Mouse (Mus musculus) lung, postnatal 0 days (tissue): ENCODE results near the gene Fgfr3. TPM values are rescaled to one million over a fixed set of nuclear protein-coding genes. Genes with fewer than 3 reads are reported as not detected.

Experiments used
- ATAC-seq: fragments of 200-750 bp; cut with Nextera tagmentation; 2 replicates; pipeline ENCODE4 v1.8.0; 2017; ENCODE audit warnings: moderate library complexity
- DNase-seq: peaks from one replicate; pipeline ENCODE4 v3.0.0-alpha.2; 2016; ENCODE audit warnings: low spot score
- H3K27ac ChIP-seq: fragments of 300-500 bp; sonication (generic); 2 replicates; pipeline ENCODE4 v1.5.1; 2014; ENCODE audit warnings: antibody characterized with exemption, mild to moderate bottlenecking, low read length, mixed read lengths
- H3K27me3 ChIP-seq: fragments of 300-500 bp; sonication (generic); replicated peaks from 2 replicates; pipeline ENCODE4 v1.6.1; 2014; ENCODE audit warnings: low read length, mixed read lengths; ENCODE audit not compliant: insufficient read depth
- H3K36me3 ChIP-seq: fragments of 300-500 bp; sonication (generic); 2 replicates; pipeline ENCODE4 v1.6.1; 2014; ENCODE audit warnings: low read length, mixed read lengths; ENCODE audit not compliant: insufficient read depth
- H3K4me1 ChIP-seq: fragments of 300-500 bp; sonication (generic); 2 replicates; pipeline ENCODE4 v1.6.1; 2014; ENCODE audit warnings: antibody characterized with exemption, low read depth, low read length, mixed read lengths; ENCODE audit not compliant: insufficient read depth
- H3K4me2 ChIP-seq: fragments of 300-500 bp; sonication (generic); replicated peaks from 2 replicates; pipeline ENCODE4 v1.6.1; 2014; ENCODE audit warnings: low read depth, mild to moderate bottlenecking, low read length, moderate library complexity, mixed read lengths
- H3K4me3 ChIP-seq: fragments of 300-500 bp; sonication (generic); 2 replicates; pipeline ENCODE4 v1.5.1; 2014; ENCODE audit warnings: low read depth, low read length
- H3K9ac ChIP-seq: fragments of 300-500 bp; sonication (generic); replicated peaks from 2 replicates; pipeline ENCODE4 v1.6.1; 2014; ENCODE audit warnings: low read depth, mild to moderate bottlenecking
- H3K9me3 ChIP-seq: fragments of 300-500 bp; sonication (generic); 2 replicates; pipeline ENCODE4 v1.6.1; 2016; ENCODE audit warnings: low read length, mixed read lengths
- CTCF ChIP-seq: IDR thresholded peaks from 2 replicates; pipeline ENCODE4 v1.5.1; 2016; ENCODE audit warnings: antibody characterized with exemption, mild to moderate bottlenecking
- EP300 ChIP-seq: IDR thresholded peaks from 2 replicates; pipeline ENCODE4 v1.6.1; 2016; ENCODE audit warnings: antibody characterized with exemption, mild to moderate bottlenecking, control low read depth
- WGBS: fragments of 180-500 bp; shearing (Covaris S2); extraction: QIAGEN DNeasy Blood & Tissue Kit; methylation state at CpG from one replicate; pipeline ENCODE4 v1.1.7; 2014; 5-methylcytosine and 5-hydroxymethylcytosine counted together
- polyA plus RNA-seq: library from polyadenylated mRNA; unstranded; fragments of >200 nt; fragmentation: Nextera tagmentation; extraction: Ambion mirVana; gene quantifications from 2 replicates; pipeline ENCODE4 v1.2.1, GENCODE M21; 2015

The Fgfr3 gene
- polyA plus RNA-seq, 1 experiment from 2014 or later, result 67.9 TPM

GRCm38 (mm10) chr5:33722266-33723018 is 968 bp downstream of the Fgfr3 start:
- H3K4me3 ChIP-seq, result peak overlapping the region; percentile 90
- H3K27me3 ChIP-seq, result no peaks in the 10 kb centered on the region
- H3K9ac ChIP-seq, result peak overlapping the region; percentile 80
- H3K9me3 ChIP-seq, result no peaks in the 10 kb centered on the region
- ATAC-seq, result no peak; the same call in 1 of the 2 replicates
- H3K4me2 ChIP-seq, result peak overlapping the region; percentile 83
- H3K4me1 ChIP-seq, result peaks cover 9% of the 10 kb centered on the region; the same call in 1 of the 2 replicates
- no peak for DNase-seq
- no peaks in the 10 kb centered on the region for H3K36me3 ChIP-seq
- peak overlapping the region; percentile 88 for H3K27ac ChIP-seq
- TF ChIP-seq CTCF, result no peak; the same call in 1 of the 2 replicates
- TF ChIP-seq EP300, result no peak
- under 1% methylated on average over 42 of the region's 53 CpGs for WGBS

GRCm38 (mm10) chr5:33723019-33723640 is 1.7 kb downstream of the Fgfr3 start:
- DNase-seq, result peak; percentile 34
- Histone ChIP-seq H3K9me3 (no peaks in the 10 kb centered on the region), H3K27me3 (no peaks in the 10 kb centered on the region), H3K27ac (peak overlapping the region; percentile 43; the same call in 1 of the 2 replicates), H3K36me3 (no peaks in the 10 kb centered on the region), H3K4me2 (peak overlapping the region; percentile 83), H3K9ac (peak overlapping the region; percentile 80), H3K4me1 (peaks cover 9% of the 10 kb centered on the region; the same call in 1 of the 2 replicates), H3K4me3 (peak overlapping the region; percentile 90)
- TF ChIP-seq EP300, result no peak
- TF ChIP-seq CTCF, result peak; percentile 49; the same call in 1 of the 2 replicates
- 2% methylated on average over 58 of the region's 61 CpGs for WGBS
- no peak for ATAC-seq

- TF ChIP-seq CTCF, result no peak
- no peak for TF ChIP-seq EP300
- H3K9ac ChIP-seq, result peak overlapping the region; percentile 80
- 13% methylated on average over 36 of the region's 36 CpGs for WGBS
- H3K27me3 ChIP-seq, result no peaks in the 10 kb centered on the region
- ATAC-seq (no peak), DNase-seq (no peak)
- peak overlapping the region; percentile 43; the same call in 1 of the 2 replicates for H3K27ac ChIP-seq
- H3K4me3 ChIP-seq, result peak overlapping the region; percentile 90
- H3K9me3 ChIP-seq, result no peaks in the 10 kb centered on the region
- peaks cover 9% of the 10 kb centered on the region; the same call in 1 of the 2 replicates for H3K4me1 ChIP-seq
- H3K36me3 ChIP-seq, result no peaks in the 10 kb centered on the region
- peak overlapping the region; percentile 83 for H3K4me2 ChIP-seq
Measured at GRCm38 (mm10) chr5:33723641-33724465, 2.4 kb downstream of the Fgfr3 start.

- peak; percentile 51 for ATAC-seq
- H3K4me2 ChIP-seq, result peak overlapping the region; percentile 83
Measured at GRCm38 (mm10) chr5:33726081-33726647, 4.7 kb downstream of the Fgfr3 start.

GRCm38 (mm10) chr5:33726891-33727290 is 5.4 kb downstream of the Fgfr3 start:
- Histone ChIP-seq H3K27ac (no peak overlapping the region), H3K27me3 (no peaks in the 10 kb centered on the region), H3K9me3 (no peaks in the 10 kb centered on the region), H3K4me1 (0 out of 2 replicates have a peak, but pooled peaks cover 4% of the 10 kb centered on the region), H3K9ac (no peak overlapping the region), H3K4me2 (peak overlapping the region; percentile 30; the same call in 1 of the 2 replicates), H3K36me3 (peaks cover 17% of the 10 kb centered on the region; the same call in 1 of the 2 replicates), H3K4me3 (no peak overlapping the region)
- TF ChIP-seq EP300, result no peak
- no peak for TF ChIP-seq CTCF
- DNase-seq, result no peak
- WGBS, result 71% methylated on average over 1 of the region's 1 CpGs
- ATAC-seq, result no peak

More at GRCm38 (mm10) chr5:33726081-33726647, 4.7 kb downstream of the Fgfr3 start:
- peak; percentile 72 for TF ChIP-seq EP300
- peak; percentile 38 for TF ChIP-seq CTCF
- H3K9ac ChIP-seq, result no peak overlapping the region
- peak overlapping the region; percentile 75 for H3K27ac ChIP-seq
- H3K27me3 ChIP-seq, result no peaks in the 10 kb centered on the region
- DNase-seq, result peak; percentile 84
- WGBS, result 45% methylated on average over 7 of the region's 7 CpGs
- no peaks in the 10 kb centered on the region for H3K9me3 ChIP-seq
- H3K4me3 ChIP-seq, result no peak overlapping the region
- peaks cover 5% of the 10 kb centered on the region; the same call in 1 of the 2 replicates for H3K4me1 ChIP-seq
- peaks cover 13% of the 10 kb centered on the region; the same call in 1 of the 2 replicates for H3K36me3 ChIP-seq
